Mouse (Mus musculus) layer of hippocampus, adult 8-10 months (tissue): Measurements from ENCODE around the gene Tnr. TPM values are rescaled to one million over a fixed set of nuclear protein-coding genes. Genes with fewer than 3 reads are reported as not detected.

Experiments used
- DNase-seq, 2 experiments: peaks; one replicate each; pipeline ENCODE4 v3.0.0; 2022; ENCODE audit warnings: low spot score in 2 of 2
- total RNA-seq, 4 experiments: library from RNA; stranded (reverse); gene quantifications; 2 replicates each; pipeline ENCODE4 v1.2.4; 2022

Gene Tnr
- total RNA-seq, 4 experiments from 2014 or later = 120 to 153 (median 134) TPM

GRCm38 (mm10) chr1:159704925-159705324 lies 181.4 kb downstream of the Tnr start:
- no peak for DNase-seq

- no peak for DNase-seq
These were observed 192.7 kb downstream of the Tnr start for GRCm38 (mm10) chr1:159716301-159716700.

GRCm38 (mm10) chr1:159717016-159717415 lies 193.4 kb downstream of the Tnr start:
- DNase-seq = peak; percentile 88 to 89

GRCm38 (mm10) chr1:159723733-159724132 lies 200.2 kb downstream of the Tnr start:
- no peak for DNase-seq

GRCm38 (mm10) chr1:159729270-159729669 lies 205.7 kb downstream of the Tnr start:
- DNase-seq = no peak

GRCm38 (mm10) chr1:159730826-159731225 lies 207.3 kb downstream of the Tnr start:
- DNase-seq = no peak

- no peak for DNase-seq
These were observed 211.5 kb downstream of the Tnr start for GRCm38 (mm10) chr1:159735099-159735498.

GRCm38 (mm10) chr1:159739478-159739877 lies 215.9 kb downstream of the Tnr start:
- DNase-seq = peak; percentile 52 to 53

- no peak for DNase-seq
These were observed 217.9 kb downstream of the Tnr start for GRCm38 (mm10) chr1:159741237-159742002.

GRCm38 (mm10) chr1:159742003-159742274 lies 218.4 kb downstream of the Tnr start:
- DNase-seq = no peak

- no peak for DNase-seq
These were observed 220.2 kb downstream of the Tnr start for GRCm38 (mm10) chr1:159743744-159744253.

- no peak for DNase-seq
These were observed 221.7 kb downstream of the Tnr start for GRCm38 (mm10) chr1:159745311-159745710.

- DNase-seq = no peak
These were observed 224.4 kb downstream of the Tnr start for GRCm38 (mm10) chr1:159747969-159748368.

- DNase-seq = no peak
These were observed 226.8 kb downstream of the Tnr start for GRCm38 (mm10) chr1:159750411-159750810.

- no peak for DNase-seq
These were observed 227.3 kb downstream of the Tnr start for GRCm38 (mm10) chr1:159750876-159751275.

- DNase-seq = peak in 1 of 2 experiments; percentile 33
These were observed 237.4 kb downstream of the Tnr start for GRCm38 (mm10) chr1:159760970-159761369.

- no peak for DNase-seq
These were observed 240.3 kb downstream of the Tnr start for GRCm38 (mm10) chr1:159763901-159764300.

GRCm38 (mm10) chr1:159764897-159765296 lies 241.3 kb downstream of the Tnr start:
- no peak for DNase-seq

GRCm38 (mm10) chr1:159769948-159770347 lies 246.4 kb downstream of the Tnr start:
- no peak for DNase-seq

- DNase-seq = peak; percentile 34 to 43
These were observed 250.1 kb downstream of the Tnr start for GRCm38 (mm10) chr1:159773671-159774070.

GRCm38 (mm10) chr1:159775168-159775567 lies 251.6 kb downstream of the Tnr start:
- DNase-seq = no peak

GRCm38 (mm10) chr1:159777107-159777506 lies 253.5 kb downstream of the Tnr start:
- no peak for DNase-seq

- DNase-seq = no peak
These were observed 255.9 kb downstream of the Tnr start for GRCm38 (mm10) chr1:159779424-159779823.
